Mouse (Mus musculus): Measurements from ENCODE around the gene Actr6. TPM values are rescaled to one million over a fixed set of nuclear protein-coding genes. Genes with fewer than 3 reads are reported as not detected.

Gene Actr6
- polyA plus RNA-seq, 1 experiment from 2014 or later, result 39.1 TPM

GRCm38 (mm10) chr10:89731341-89731740 is 754 bp downstream of the Actr6 start:
- H3K9ac ChIP-seq (replicated peaks; ENCODE audit: low read depth, low read length), result peak overlapping the region; percentile 57

GRCm38 (mm10) chr10:89730386-89730785 is 1.7 kb downstream of the Actr6 start:
- H3K36me3 ChIP-seq (ENCODE audit: control insufficient read depth, insufficient read depth, low read length), result peaks cover 9% of the 10 kb centered on the region; the same call in 1 of the 2 replicates
- 81% methylated on average over 6 of the region's 6 CpGs for WGBS
- H3K4me1 ChIP-seq (ENCODE audit: control insufficient read depth, insufficient read depth, low read length), result peaks cover 5% of the 10 kb centered on the region; the same call in 1 of the 2 replicates
- H3K9me3 ChIP-seq (ENCODE audit: control insufficient read depth, low read depth, low read length), result no peaks in the 10 kb centered on the region
- no peaks in the 10 kb centered on the region for H3K27me3 ChIP-seq (ENCODE audit: control insufficient read depth, insufficient read depth, low read length)
- H3K9ac ChIP-seq (replicated peaks; ENCODE audit: low read depth, low read length), result no peak overlapping the region
- H3K27ac ChIP-seq (ENCODE audit: low read length), result no peak overlapping the region
- ATAC-seq (ENCODE audit: insufficient number of reproducible peaks, insufficient read depth, low FRiP score, low read depth), result no peak
- H3K4me2 ChIP-seq (replicated peaks; ENCODE audit: low read depth, low read length), result no peak overlapping the region
- no peak overlapping the region for H3K4me3 ChIP-seq (ENCODE audit: low read depth, low read length)

More at GRCm38 (mm10) chr10:89731341-89731740, 754 bp downstream of the Actr6 start:
- ATAC-seq (ENCODE audit: insufficient number of reproducible peaks, insufficient read depth, low FRiP score, low read depth), result no peak
- H3K4me1 ChIP-seq (ENCODE audit: control insufficient read depth, insufficient read depth, low read length), result peaks cover 5% of the 10 kb centered on the region; the same call in 1 of the 2 replicates
- H3K4me3 ChIP-seq (ENCODE audit: low read depth, low read length), result peak overlapping the region; percentile 58
- H3K27me3 ChIP-seq (ENCODE audit: control insufficient read depth, insufficient read depth, low read length), result no peaks in the 10 kb centered on the region
- no peak overlapping the region for H3K27ac ChIP-seq (ENCODE audit: low read length)
- H3K4me2 ChIP-seq (replicated peaks; ENCODE audit: low read depth, low read length), result peak overlapping the region; percentile 78
- WGBS, result 15% methylated on average over 5 of the region's 5 CpGs
- peaks cover 5% of the 10 kb centered on the region; the same call in 1 of the 2 replicates for H3K36me3 ChIP-seq (ENCODE audit: control insufficient read depth, insufficient read depth, low read length)
- H3K9me3 ChIP-seq (ENCODE audit: control insufficient read depth, low read depth, low read length), result no peaks in the 10 kb centered on the region

GRCm38 (mm10) chr10:89722247-89723195 is 9.6 kb downstream of the Actr6 start:
- Histone ChIP-seq H3K27ac (ENCODE audit: low read length) (no peak overlapping the region), H3K4me2 (replicated peaks; ENCODE audit: low read depth, low read length) (no peak overlapping the region), H3K36me3 (ENCODE audit: control insufficient read depth, insufficient read depth, low read length) (peaks cover 28% of the 10 kb centered on the region), H3K4me1 (ENCODE audit: control insufficient read depth, insufficient read depth, low read length) (no peaks in the 10 kb centered on the region), H3K27me3 (ENCODE audit: control insufficient read depth, insufficient read depth, low read length) (no peaks in the 10 kb centered on the region), H3K9ac (replicated peaks; ENCODE audit: low read depth, low read length) (no peak overlapping the region), H3K9me3 (ENCODE audit: control insufficient read depth, low read depth, low read length) (no peaks in the 10 kb centered on the region), H3K4me3 (ENCODE audit: low read depth, low read length) (no peak overlapping the region)
- 85% methylated on average over 14 of the region's 14 CpGs for WGBS
- no peak for ATAC-seq (ENCODE audit: insufficient number of reproducible peaks, insufficient read depth, low FRiP score, low read depth)

GRCm38 (mm10) chr10:89720796-89721195 is 11.3 kb downstream of the Actr6 start:
- no peaks in the 10 kb centered on the region for H3K27me3 ChIP-seq (ENCODE audit: control insufficient read depth, insufficient read depth, low read length)
- H3K27ac ChIP-seq (ENCODE audit: low read length), result no peak overlapping the region
- no peaks in the 10 kb centered on the region for H3K4me1 ChIP-seq (ENCODE audit: control insufficient read depth, insufficient read depth, low read length)
- H3K9me3 ChIP-seq (ENCODE audit: control insufficient read depth, low read depth, low read length), result no peaks in the 10 kb centered on the region
- peaks cover 18% of the 10 kb centered on the region for H3K36me3 ChIP-seq (ENCODE audit: control insufficient read depth, insufficient read depth, low read length)
- no peak overlapping the region for H3K4me2 ChIP-seq (replicated peaks; ENCODE audit: low read depth, low read length)
- H3K9ac ChIP-seq (replicated peaks; ENCODE audit: low read depth, low read length), result no peak overlapping the region
- H3K4me3 ChIP-seq (ENCODE audit: low read depth, low read length), result no peak overlapping the region
- ATAC-seq (ENCODE audit: insufficient number of reproducible peaks, insufficient read depth, low FRiP score, low read depth), result no peak
- WGBS, result 87% methylated on average over 3 of the region's 3 CpGs

- Histone ChIP-seq H3K4me1 (ENCODE audit: control insufficient read depth, insufficient read depth, low read length) (no peaks in the 10 kb centered on the region), H3K9ac (replicated peaks; ENCODE audit: low read depth, low read length) (no peak overlapping the region), H3K36me3 (ENCODE audit: control insufficient read depth, insufficient read depth, low read length) (peaks cover 18% of the 10 kb centered on the region), H3K9me3 (ENCODE audit: control insufficient read depth, low read depth, low read length) (no peaks in the 10 kb centered on the region), H3K4me2 (replicated peaks; ENCODE audit: low read depth, low read length) (no peak overlapping the region), H3K4me3 (ENCODE audit: low read depth, low read length) (no peak overlapping the region), H3K27ac (ENCODE audit: low read length) (no peak overlapping the region), H3K27me3 (ENCODE audit: control insufficient read depth, insufficient read depth, low read length) (no peaks in the 10 kb centered on the region)
- ATAC-seq (ENCODE audit: insufficient number of reproducible peaks, insufficient read depth, low FRiP score, low read depth), result no peak
These were observed 11.8 kb downstream of the Actr6 start for GRCm38 (mm10) chr10:89720252-89720651.

GRCm38 (mm10) chr10:89714910-89715309 is 17.2 kb downstream of the Actr6 start:
- Histone ChIP-seq H3K9me3 (ENCODE audit: control insufficient read depth, low read depth, low read length) (peaks cover 3% of the 10 kb centered on the region; the same call in 1 of the 2 replicates), H3K36me3 (ENCODE audit: control insufficient read depth, insufficient read depth, low read length) (peaks cover 14% of the 10 kb centered on the region; the same call in 1 of the 2 replicates), H3K27me3 (ENCODE audit: control insufficient read depth, insufficient read depth, low read length) (no peaks in the 10 kb centered on the region), H3K4me3 (ENCODE audit: low read depth, low read length) (no peak overlapping the region), H3K27ac (ENCODE audit: low read length) (no peak overlapping the region), H3K4me1 (ENCODE audit: control insufficient read depth, insufficient read depth, low read length) (no peaks in the 10 kb centered on the region), H3K4me2 (replicated peaks; ENCODE audit: low read depth, low read length) (no peak overlapping the region), H3K9ac (replicated peaks; ENCODE audit: low read depth, low read length) (no peak overlapping the region)
- 69% methylated on average over 10 of the region's 10 CpGs for WGBS
- no peak for ATAC-seq (ENCODE audit: insufficient number of reproducible peaks, insufficient read depth, low FRiP score, low read depth)

GRCm38 (mm10) chr10:89708720-89709119 is 23.4 kb downstream of the Actr6 start:
- Histone ChIP-seq H3K27me3 (ENCODE audit: control insufficient read depth, insufficient read depth, low read length) (no peaks in the 10 kb centered on the region), H3K9me3 (ENCODE audit: control insufficient read depth, low read depth, low read length) (peaks cover 3% of the 10 kb centered on the region; the same call in 1 of the 2 replicates), H3K9ac (replicated peaks; ENCODE audit: low read depth, low read length) (no peak overlapping the region), H3K4me2 (replicated peaks; ENCODE audit: low read depth, low read length) (no peak overlapping the region; the same call in 1 of the 2 replicates), H3K27ac (ENCODE audit: low read length) (no peak overlapping the region), H3K4me1 (ENCODE audit: control insufficient read depth, insufficient read depth, low read length) (no peaks in the 10 kb centered on the region), H3K36me3 (ENCODE audit: control insufficient read depth, insufficient read depth, low read length) (peaks cover 9% of the 10 kb centered on the region; the same call in 1 of the 2 replicates), H3K4me3 (ENCODE audit: low read depth, low read length) (no peak overlapping the region; the same call in 1 of the 2 replicates)
- 29% methylated on average over 10 of the region's 10 CpGs for WGBS
- ATAC-seq (ENCODE audit: insufficient number of reproducible peaks, insufficient read depth, low FRiP score, low read depth), result peak; percentile 77

- Histone ChIP-seq H3K36me3 (ENCODE audit: control insufficient read depth, insufficient read depth, low read length) (peaks cover 5% of the 10 kb centered on the region; the same call in 1 of the 2 replicates), H3K4me1 (ENCODE audit: control insufficient read depth, insufficient read depth, low read length) (no peaks in the 10 kb centered on the region), H3K27me3 (ENCODE audit: control insufficient read depth, insufficient read depth, low read length) (no peaks in the 10 kb centered on the region), H3K9me3 (ENCODE audit: control insufficient read depth, low read depth, low read length) (peaks cover 3% of the 10 kb centered on the region; the same call in 1 of the 2 replicates), H3K9ac (replicated peaks; ENCODE audit: low read depth, low read length) (no peak overlapping the region), H3K4me2 (replicated peaks; ENCODE audit: low read depth, low read length) (no peak overlapping the region), H3K4me3 (ENCODE audit: low read depth, low read length) (no peak overlapping the region), H3K27ac (ENCODE audit: low read length) (no peak overlapping the region)
- WGBS, result 77% methylated on average over 3 of the region's 3 CpGs
- ATAC-seq (ENCODE audit: insufficient number of reproducible peaks, insufficient read depth, low FRiP score, low read depth), result no peak
These were observed 24.7 kb downstream of the Actr6 start for GRCm38 (mm10) chr10:89707397-89707796.

Measured in stomach, embryonic 14.5 days (tissue).